Mouse (Mus musculus) embryonic fibroblast, embryonic 13.5 days (primary cell): Measurements from ENCODE around the gene Oxct2b.

Experiments
- CTCF ChIP-seq: IDR thresholded peaks from 2 replicates; pipeline ENCODE4 v1.5.1; 2011; ENCODE audit warnings: mild to moderate bottlenecking, control low read depth, low read length, moderate library complexity, borderline replicate concordance; ENCODE audit not compliant: insufficient read depth
- POLR2A ChIP-seq: IDR thresholded peaks from 2 replicates; pipeline ENCODE4 v1.6.1; 2011; ENCODE audit warnings: low read depth, mild to moderate bottlenecking, control low read depth, low read length, moderate library complexity

DNA sequence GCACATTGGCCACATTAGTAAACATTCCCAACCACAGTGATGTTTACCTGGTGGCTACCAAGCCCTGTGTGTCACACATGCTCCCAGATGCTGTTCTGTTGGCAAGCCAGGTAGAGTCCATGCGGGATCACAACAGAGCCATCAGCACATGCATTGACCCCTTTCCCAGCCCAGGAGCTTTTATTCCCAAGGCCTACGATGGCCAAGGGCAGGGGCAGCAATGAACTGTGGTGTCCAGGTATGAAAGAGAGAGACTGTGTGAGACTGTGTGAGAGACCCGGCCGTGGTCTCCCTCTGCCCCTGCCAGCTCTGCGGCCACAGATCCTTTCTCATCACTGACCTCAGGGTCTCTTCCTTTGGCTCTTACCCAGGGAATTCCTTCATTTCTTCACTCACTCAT lies 8.0 kb upstream of the Oxct2b start:
- TF ChIP-seq CTCF, result no peak
- TF ChIP-seq POLR2A, result no peak
